Mouse (Mus musculus) brain, embryonic 14.5 days (tissue): ENCODE results near the gene Tmem88b.

Experiments
- CTCF ChIP-seq: fragments of 200-500 bp; IDR thresholded peaks from 2 replicates; pipeline ENCODE4 v1.5.1; 2012; ENCODE audit warnings: inconsistent platforms, mild to moderate bottlenecking, moderate library complexity, borderline replicate concordance; ENCODE audit not compliant: insufficient read depth, insufficient read length; ENCODE audit errors: extremely low read depth
- POLR2A ChIP-seq: fragments of 200-500 bp; IDR thresholded peaks from 2 replicates; pipeline ENCODE4 v1.6.1; 2012; ENCODE audit warnings: mild to moderate bottlenecking, inconsistent platforms, borderline replicate concordance; ENCODE audit not compliant: poor library complexity, insufficient read depth, insufficient read length, severe bottlenecking; ENCODE audit errors: extremely low read depth

DNA sequence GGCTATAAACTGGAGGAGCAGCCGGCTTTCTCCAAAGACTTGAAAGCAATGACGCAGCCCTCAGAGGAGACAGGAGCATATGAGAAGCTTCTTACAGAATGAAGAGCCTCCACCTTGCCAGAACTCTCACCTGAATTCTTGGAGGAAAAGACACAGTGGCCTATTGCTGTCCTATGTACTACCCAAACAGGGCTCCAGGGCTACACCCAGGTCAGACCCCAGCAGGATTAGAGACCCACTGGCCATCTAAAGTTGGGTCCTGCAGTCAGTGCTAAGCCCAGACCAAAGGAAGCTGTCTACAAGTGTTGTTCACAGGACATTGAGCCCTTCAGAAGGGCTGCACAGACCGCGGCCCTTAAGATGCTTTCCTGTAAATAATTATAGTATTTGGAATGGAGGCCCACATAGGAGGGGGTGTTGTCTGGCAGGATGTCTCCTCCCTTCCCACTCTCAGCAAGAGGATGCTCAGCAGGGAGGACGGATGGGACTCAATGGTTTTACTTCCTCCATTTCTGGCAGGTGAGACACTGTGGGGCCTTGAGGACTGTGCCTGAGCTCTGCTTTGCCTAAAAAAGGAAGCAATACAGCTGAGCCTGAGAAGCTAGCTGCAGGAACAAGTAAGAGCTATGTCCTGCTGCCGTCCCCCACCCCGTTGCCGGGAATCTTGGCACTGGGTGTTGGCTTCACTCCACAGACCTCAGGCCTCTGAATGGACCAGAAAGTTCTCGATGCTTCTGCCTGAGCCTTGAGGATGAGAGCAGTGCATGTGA, 10.5 kb downstream of the Tmem88b start:
- TF ChIP-seq CTCF (no peak), POLR2A (no peak)
